Mouse (Mus musculus) stomach, embryonic 14.5 days (tissue): Measurements from ENCODE around the gene Dad1. TPM values are rescaled to one million over a fixed set of nuclear protein-coding genes. Genes with fewer than 3 reads are reported as not detected.

ENCODE experiments used
- ATAC-seq: fragments of 200-750 bp; cut with Nextera tagmentation; 2 replicates; pipeline ENCODE4 v1.8.0; 2017; ENCODE audit warnings: low read depth, moderate TSS enrichment; ENCODE audit not compliant: insufficient number of reproducible peaks, insufficient read depth, low FRiP score
- H3K27ac ChIP-seq: fragments of 300-500 bp; sonication (generic); 2 replicates; pipeline ENCODE4 v1.5.1; 2014; ENCODE audit warnings: mild to moderate bottlenecking, low read length, moderate library complexity, mixed read lengths
- H3K27me3 ChIP-seq: fragments of 300-500 bp; sonication (generic); 2 replicates; pipeline ENCODE4 v1.6.1; 2014; ENCODE audit warnings: low read length, control low read depth, mixed read lengths; ENCODE audit not compliant: control insufficient read depth, insufficient read depth
- H3K36me3 ChIP-seq: fragments of 300-500 bp; sonication (generic); 2 replicates; pipeline ENCODE4 v1.6.1; 2014; ENCODE audit warnings: mild to moderate bottlenecking, control low read depth, low read length, moderate library complexity, mixed read lengths; ENCODE audit not compliant: control insufficient read depth, insufficient read depth
- H3K4me1 ChIP-seq: fragments of 300-500 bp; sonication (generic); 2 replicates; pipeline ENCODE4 v1.6.1; 2014; ENCODE audit warnings: low read length, control low read depth, mixed read lengths; ENCODE audit not compliant: control insufficient read depth, insufficient read depth
- H3K4me2 ChIP-seq: fragments of 300-500 bp; sonication (generic); replicated peaks from 2 replicates; pipeline ENCODE4 v1.6.1; 2014; ENCODE audit warnings: low read depth, low read length, control low read depth
- H3K4me3 ChIP-seq: fragments of 300-500 bp; sonication (generic); 2 replicates; pipeline ENCODE4 v1.5.1; 2014; ENCODE audit warnings: low read depth, low read length, control low read depth
- H3K9ac ChIP-seq: fragments of 300-500 bp; sonication (generic); replicated peaks from 2 replicates; pipeline ENCODE4 v1.6.1; 2014; ENCODE audit warnings: low read depth, mild to moderate bottlenecking, control low read depth, low read length, moderate library complexity, mixed read lengths
- H3K9me3 ChIP-seq: fragments of 300-500 bp; sonication (generic); 2 replicates; pipeline ENCODE4 v1.6.1; 2016; ENCODE audit warnings: low read depth, low read length, control low read depth; ENCODE audit not compliant: control insufficient read depth
- WGBS: fragments of 180-500 bp; shearing (Covaris S2); extraction: QIAGEN DNeasy Blood & Tissue Kit; methylation state at CpG from one replicate; pipeline ENCODE4 v1.1.7; 2014; 5-methylcytosine and 5-hydroxymethylcytosine counted together
- polyA plus RNA-seq: library from polyadenylated mRNA; unstranded; fragments of >200 nt; fragmentation: Nextera tagmentation; extraction: Ambion mirVana; gene quantifications from 2 replicates; pipeline ENCODE4 v1.2.1, GENCODE M21; 2014

The Dad1 gene
- polyA plus RNA-seq, 1 experiment from 2014 or later, result 406 TPM

DNA sequence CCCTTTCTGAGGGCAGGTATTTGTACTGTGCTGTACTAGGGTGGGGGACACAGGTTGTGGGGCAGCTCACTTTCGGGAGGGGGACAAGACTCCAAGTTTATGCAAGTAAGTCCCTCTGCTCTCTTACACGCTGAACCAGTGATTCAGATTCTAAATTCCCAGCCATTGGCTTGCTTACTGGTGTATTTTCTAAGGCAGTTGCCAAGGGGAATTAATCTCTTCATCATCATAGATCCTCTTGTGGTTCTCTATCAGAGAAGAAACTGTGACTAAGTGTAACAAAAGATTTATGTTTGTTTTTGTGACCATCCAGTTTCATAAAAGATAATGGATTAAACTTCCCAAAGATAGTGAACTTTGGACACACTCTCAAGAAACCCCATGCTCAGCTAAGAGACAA, 40.2 kb downstream of the Dad1 start:
- Histone ChIP-seq H3K36me3 (no peaks in the 10 kb centered on the region), H3K4me2 (no peak overlapping the region), H3K4me3 (no peak overlapping the region), H3K27me3 (no peaks in the 10 kb centered on the region), H3K4me1 (peaks cover 6% of the 10 kb centered on the region; the same call in 1 of the 2 replicates), H3K9ac (no peak overlapping the region), H3K9me3 (no peaks in the 10 kb centered on the region), H3K27ac (no peak overlapping the region)
- no peak for ATAC-seq
- 77% methylated on average over 2 of the region's 2 CpGs for WGBS

DNA sequence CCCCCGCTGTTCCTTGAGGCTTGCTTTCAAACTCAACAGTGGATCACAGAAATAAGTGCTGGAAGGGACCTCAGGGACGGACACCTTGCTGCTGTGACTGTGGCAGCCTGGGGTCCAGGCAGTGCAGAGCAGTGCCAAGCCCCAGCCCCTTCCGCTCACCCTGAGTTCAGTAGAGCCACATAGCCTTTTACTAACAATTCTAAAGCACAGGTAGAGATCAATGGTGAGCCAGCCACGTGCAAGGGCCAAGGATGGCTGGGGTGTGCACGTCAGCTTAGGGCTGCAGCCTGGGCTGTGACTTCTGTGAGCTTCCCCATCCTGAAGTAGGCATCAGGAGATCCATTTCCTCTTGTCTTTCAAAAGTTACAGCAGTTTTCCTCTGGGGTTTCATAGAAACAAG, 42.1 kb downstream of the Dad1 start:
- whole genome bisulfite sequencing, result 84% methylated on average over 5 of the region's 5 CpGs
- no peak overlapping the region for H3K27ac ChIP-seq
- no peaks in the 10 kb centered on the region for H3K36me3 ChIP-seq

DNA sequence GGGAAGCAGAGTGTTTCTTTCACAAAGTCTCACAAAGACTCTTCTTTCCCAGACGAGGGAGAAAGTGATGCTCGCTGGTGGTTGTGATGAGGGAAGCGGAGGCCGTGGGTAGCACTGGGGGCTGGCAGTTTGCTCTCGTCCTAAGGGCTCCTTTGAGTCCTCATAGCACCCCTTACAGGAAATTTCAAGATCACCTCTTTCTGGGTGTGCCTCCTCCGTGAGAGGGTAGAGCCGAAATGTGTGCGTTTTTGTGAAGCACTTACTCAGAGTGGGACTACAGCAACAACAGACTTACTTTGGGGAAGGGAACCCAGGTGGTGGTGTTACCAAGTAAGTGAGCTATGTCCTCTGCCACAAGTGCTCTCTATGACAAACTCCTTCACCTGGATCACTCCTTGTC, 42.7 kb downstream of the Dad1 start:
- no peak overlapping the region for H3K27ac ChIP-seq
- H3K4me2 ChIP-seq, result no peak overlapping the region
- no peak overlapping the region for H3K9ac ChIP-seq
- H3K4me3 ChIP-seq, result no peak overlapping the region
- H3K4me1 ChIP-seq, result peaks cover 20% of the 10 kb centered on the region; the same call in 1 of the 2 replicates
- no peaks in the 10 kb centered on the region for H3K9me3 ChIP-seq
- WGBS, result 93% methylated on average over 8 of the region's 8 CpGs
- H3K36me3 ChIP-seq, result no peaks in the 10 kb centered on the region
- H3K27me3 ChIP-seq, result no peaks in the 10 kb centered on the region
- no peak for ATAC-seq

More for the DNA sequence above, 42.1 kb downstream of the Dad1 start:
- H3K4me1 ChIP-seq, result peaks cover 14% of the 10 kb centered on the region; the same call in 1 of the 2 replicates
- H3K27me3 ChIP-seq, result no peaks in the 10 kb centered on the region
- H3K9ac ChIP-seq, result no peak overlapping the region
- no peaks in the 10 kb centered on the region for H3K9me3 ChIP-seq
- no peak overlapping the region for H3K4me3 ChIP-seq
- ATAC-seq, result no peak
- H3K4me2 ChIP-seq, result no peak overlapping the region

DNA sequence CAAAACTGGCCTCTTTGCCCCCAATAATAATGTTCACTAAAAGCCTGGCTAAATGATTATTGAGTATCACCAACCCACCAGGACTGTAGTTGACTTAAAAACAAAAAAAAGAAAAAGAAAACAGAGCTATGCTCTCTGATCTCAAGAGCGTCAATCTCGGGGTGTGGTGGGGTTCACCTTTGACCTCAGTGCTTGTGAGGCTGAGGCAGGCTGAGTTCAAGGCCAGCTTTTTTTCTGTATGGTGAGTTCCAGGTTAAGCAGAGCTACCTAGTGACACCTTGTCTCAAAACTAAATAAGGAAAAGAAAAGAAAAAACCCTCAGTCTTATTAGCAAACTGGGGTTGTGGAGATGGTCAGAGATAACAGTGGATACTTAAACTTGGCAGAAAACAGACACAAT, 43.5 kb downstream of the Dad1 start:
- H3K4me2 ChIP-seq, result no peak overlapping the region
- no peaks in the 10 kb centered on the region for H3K36me3 ChIP-seq
- H3K4me1 ChIP-seq, result peaks cover 23% of the 10 kb centered on the region
- no peaks in the 10 kb centered on the region for H3K9me3 ChIP-seq
- no peak for ATAC-seq
- no peak overlapping the region for H3K9ac ChIP-seq
- 90% methylated on average over 2 of the region's 2 CpGs for WGBS
- H3K27me3 ChIP-seq, result no peaks in the 10 kb centered on the region
- no peak overlapping the region for H3K4me3 ChIP-seq
- no peak overlapping the region for H3K27ac ChIP-seq

- no peak overlapping the region for H3K4me3 ChIP-seq
- no peak for ATAC-seq
- WGBS, result 67% methylated on average over 5 of the region's 5 CpGs
- no peak overlapping the region for H3K4me2 ChIP-seq
- H3K27ac ChIP-seq, result no peak overlapping the region
- H3K9ac ChIP-seq, result no peak overlapping the region
- H3K9me3 ChIP-seq, result no peaks in the 10 kb centered on the region
- no peaks in the 10 kb centered on the region for H3K36me3 ChIP-seq
- peaks cover 23% of the 10 kb centered on the region for H3K4me1 ChIP-seq
- no peaks in the 10 kb centered on the region for H3K27me3 ChIP-seq
These were observed 44.0 kb downstream of the Dad1 start for GRCm38 (mm10) chr14:54209932-54210331.

GRCm38 (mm10) chr14:54208741-54209140, 45.2 kb downstream of the Dad1 start:
- Histone ChIP-seq H3K27me3 (no peaks in the 10 kb centered on the region), H3K36me3 (no peaks in the 10 kb centered on the region), H3K9me3 (no peaks in the 10 kb centered on the region), H3K4me3 (no peak overlapping the region), H3K4me1 (peaks cover 21% of the 10 kb centered on the region), H3K4me2 (no peak overlapping the region), H3K27ac (no peak overlapping the region), H3K9ac (no peak overlapping the region)
- no peak for ATAC-seq
- 61% methylated on average over 6 of the region's 6 CpGs for WGBS

GRCm38 (mm10) chr14:54207924-54208323, 46.0 kb downstream of the Dad1 start:
- Histone ChIP-seq H3K4me1 (peaks cover 21% of the 10 kb centered on the region), H3K27ac (no peak overlapping the region), H3K27me3 (no peaks in the 10 kb centered on the region), H3K9me3 (no peaks in the 10 kb centered on the region), H3K36me3 (no peaks in the 10 kb centered on the region), H3K9ac (no peak overlapping the region), H3K4me3 (no peak overlapping the region), H3K4me2 (no peak overlapping the region)
- 80% methylated on average over 5 of the region's 5 CpGs for WGBS
- ATAC-seq, result no peak

DNA sequence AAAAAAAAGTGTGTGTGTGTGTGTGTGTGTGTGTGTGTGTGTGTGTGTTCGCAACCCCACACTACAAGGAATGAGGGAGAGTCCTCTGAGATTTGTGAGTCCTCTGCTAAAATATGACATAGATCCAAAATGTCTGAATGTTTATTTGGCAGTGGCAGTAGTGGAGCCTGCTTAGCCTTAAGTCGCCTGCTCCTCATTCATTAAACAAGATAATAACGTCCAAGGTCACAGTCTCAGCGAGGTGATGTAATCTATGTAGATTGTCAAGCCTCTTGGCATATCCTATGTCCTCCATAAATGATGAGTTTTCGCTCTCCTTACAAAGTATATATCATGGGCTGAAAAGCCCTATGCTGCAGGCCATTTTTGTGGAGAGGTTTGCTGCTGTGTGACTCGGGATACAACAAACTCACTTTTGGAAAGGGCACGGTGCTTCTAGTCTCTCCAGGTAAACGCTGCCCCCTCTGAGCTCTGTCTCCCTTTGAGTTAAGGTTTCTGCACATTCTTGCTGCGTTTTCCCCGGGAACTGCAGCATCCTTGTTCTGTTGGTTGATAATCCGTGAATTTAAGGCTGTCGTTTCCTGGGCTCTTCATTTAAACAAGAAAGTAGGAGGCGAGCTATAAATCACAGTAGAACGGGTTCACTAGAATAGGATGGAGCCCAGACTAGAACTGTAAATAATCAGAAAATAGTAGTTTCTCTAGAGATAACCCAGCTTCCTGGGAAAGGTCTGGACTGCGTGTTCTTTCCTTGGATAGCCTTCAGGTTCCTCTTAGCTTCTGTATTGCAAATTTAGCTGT, 47.0 kb downstream of the Dad1 start:
- no peaks in the 10 kb centered on the region for H3K9me3 ChIP-seq
- H3K4me2 ChIP-seq, result no peak overlapping the region
- ATAC-seq, result no peak; the same call in 1 of the 2 replicates
- no peaks in the 10 kb centered on the region for H3K36me3 ChIP-seq
- H3K4me1 ChIP-seq, result peaks cover 21% of the 10 kb centered on the region
- 33% methylated on average over 15 of the region's 15 CpGs for WGBS
- H3K27me3 ChIP-seq, result no peaks in the 10 kb centered on the region
- no peak overlapping the region for H3K4me3 ChIP-seq
- no peak overlapping the region for H3K9ac ChIP-seq
- H3K27ac ChIP-seq, result no peak overlapping the region; the same call in 1 of the 2 replicates

GRCm38 (mm10) chr14:54206309-54206708, 47.6 kb downstream of the Dad1 start:
- ATAC-seq, result no peak
- Histone ChIP-seq H3K27me3 (no peaks in the 10 kb centered on the region), H3K4me2 (no peak overlapping the region), H3K9ac (no peak overlapping the region), H3K27ac (peak overlapping the region; percentile 30; the same call in 1 of the 2 replicates), H3K9me3 (no peaks in the 10 kb centered on the region), H3K36me3 (no peaks in the 10 kb centered on the region), H3K4me1 (peaks cover 21% of the 10 kb centered on the region), H3K4me3 (no peak overlapping the region)
- 76% methylated on average over 5 of the region's 5 CpGs for WGBS
